Mouse (Mus musculus) intestine, embryonic 15.5 days (tissue): ENCODE measurements at regions not wholly inside any gene's neighbourhood (a gene's known extent, or its start where the extent isn't known, plus 50 kb on each side); places are given as distances from the start of the nearest gene placed in this dataset.

Source experiments
- ATAC-seq: fragments of 200-750 bp; cut with Nextera tagmentation; 2 replicates; pipeline ENCODE4 v1.8.0; 2017; ENCODE audit warnings: moderate TSS enrichment, moderate library complexity
- H3K27ac ChIP-seq: fragments of 300-500 bp; sonication (generic); 2 replicates; pipeline ENCODE4 v1.5.1; 2015; ENCODE audit warnings: mild to moderate bottlenecking, inconsistent platforms
- H3K27me3 ChIP-seq: fragments of 300-500 bp; sonication (generic); replicated peaks from 2 replicates; pipeline ENCODE4 v1.6.1; 2015; ENCODE audit warnings: inconsistent platforms
- H3K36me3 ChIP-seq: fragments of 300-500 bp; sonication (generic); 2 replicates; pipeline ENCODE4 v1.6.1; 2015; ENCODE audit warnings: inconsistent platforms
- H3K4me1 ChIP-seq: fragments of 300-500 bp; sonication (generic); replicated peaks from 2 replicates; pipeline ENCODE4 v1.6.1; 2015; ENCODE audit warnings: inconsistent platforms
- H3K4me2 ChIP-seq: fragments of 300-500 bp; sonication (generic); replicated peaks from 2 replicates; pipeline ENCODE4 v1.6.1; 2015; ENCODE audit warnings: mild to moderate bottlenecking, inconsistent platforms
- H3K4me3 ChIP-seq: fragments of 300-500 bp; sonication (generic); replicated peaks from 2 replicates; pipeline ENCODE4 v1.5.1; 2015; ENCODE audit warnings: inconsistent platforms
- H3K9ac ChIP-seq: fragments of 300-500 bp; sonication (generic); 2 replicates; pipeline ENCODE4 v1.6.1; 2015; ENCODE audit warnings: inconsistent platforms
- H3K9me3 ChIP-seq: fragments of 300-500 bp; sonication (generic); 2 replicates; pipeline ENCODE4 v1.6.1; 2016; ENCODE audit warnings: inconsistent platforms
- WGBS: fragments of 180-500 bp; shearing (Covaris S2); methylation state at CpG from one replicate; pipeline ENCODE4 v1.1.7; 2015; 5-methylcytosine and 5-hydroxymethylcytosine counted together

DNA sequence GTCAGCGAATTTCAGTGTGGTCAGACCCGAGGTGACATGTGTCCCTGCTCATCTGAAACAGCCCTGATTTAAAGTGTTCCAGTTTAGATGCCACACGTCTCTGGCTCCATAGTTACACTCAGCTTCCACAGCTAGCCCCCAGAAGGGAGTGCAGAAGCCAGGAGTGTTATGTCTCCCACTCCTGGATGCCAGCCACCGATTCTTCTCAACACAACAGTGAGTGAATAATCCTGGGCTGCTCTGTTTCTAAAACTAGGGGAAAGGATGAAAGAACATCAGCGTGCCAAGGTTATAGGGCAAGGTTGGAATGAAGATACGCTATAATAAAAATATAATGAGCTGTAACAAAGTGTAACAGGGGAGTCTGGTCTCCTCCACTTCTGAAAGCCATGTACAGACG is 51.5 kb upstream of the Stmnd1 start:
- Histone ChIP-seq H3K9me3 (no peaks in the 10 kb centered on the region), H3K36me3 (no peaks in the 10 kb centered on the region), H3K27me3 (no peaks in the 10 kb centered on the region), H3K27ac (no peak overlapping the region), H3K4me3 (no peak overlapping the region), H3K9ac (no peak overlapping the region), H3K4me1 (0 out of 2 replicates have a peak, but pooled peaks cover 4% of the 10 kb centered on the region), H3K4me2 (no peak overlapping the region)
- ATAC-seq: no peak
- 68% methylated on average over 7 of the region's 7 CpGs for WGBS

- Histone ChIP-seq H3K9ac (no peak overlapping the region; the same call in 1 of the 2 replicates), H3K4me2 (peak overlapping the region; percentile 47), H3K4me3 (no peak overlapping the region), H3K4me1 (0 out of 2 replicates have a peak, but pooled peaks cover 4% of the 10 kb centered on the region), H3K36me3 (no peaks in the 10 kb centered on the region), H3K27ac (no peak overlapping the region), H3K27me3 (no peaks in the 10 kb centered on the region), H3K9me3 (no peaks in the 10 kb centered on the region)
- WGBS: 61% methylated on average over 20 of the region's 20 CpGs
- ATAC-seq: no peak; the same call in 1 of the 2 replicates
These were observed 55.3 kb upstream of the Stmnd1 start for GRCm38 (mm10) chr13:46218101-46218701.

GRCm38 (mm10) chr13:46216954-46217838 is 56.3 kb upstream of the Stmnd1 start:
- no peak overlapping the region for H3K4me3 ChIP-seq
- no peaks in the 10 kb centered on the region for H3K36me3 ChIP-seq
- no peak overlapping the region for H3K9ac ChIP-seq
- no peak overlapping the region for H3K4me2 ChIP-seq
- 0 out of 2 replicates have a peak, but pooled peaks cover 4% of the 10 kb centered on the region for H3K4me1 ChIP-seq
- no peaks in the 10 kb centered on the region for H3K27me3 ChIP-seq
- 70% methylated on average over 9 of the region's 9 CpGs for WGBS
- no peaks in the 10 kb centered on the region for H3K9me3 ChIP-seq
- no peak overlapping the region for H3K27ac ChIP-seq
- ATAC-seq: no peak

DNA sequence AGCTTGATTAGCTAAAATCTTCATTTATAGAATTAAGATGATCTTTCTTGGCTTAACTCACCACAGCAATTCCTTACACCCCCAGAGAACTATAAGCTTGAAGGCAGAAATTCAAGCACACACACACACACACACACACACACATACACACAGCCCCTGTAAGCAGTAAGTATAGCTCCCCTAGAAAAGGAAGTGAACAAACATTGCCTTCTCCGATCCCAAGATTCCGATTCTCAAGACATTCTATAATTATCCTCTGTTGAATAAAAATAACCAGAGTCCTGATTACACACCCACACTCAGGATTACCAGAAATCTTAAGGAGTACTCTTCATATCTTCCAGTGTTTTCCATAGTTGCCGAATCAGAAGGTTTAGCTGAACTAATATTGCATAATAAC is 70.0 kb upstream of the Stmnd1 start:
- 79% methylated on average over 3 of the region's 3 CpGs for WGBS
- no peak overlapping the region for H3K27ac ChIP-seq
- H3K36me3 ChIP-seq: no peaks in the 10 kb centered on the region
- H3K4me1 ChIP-seq: no peaks in the 10 kb centered on the region
- no peak overlapping the region for H3K4me3 ChIP-seq
- no peaks in the 10 kb centered on the region for H3K9me3 ChIP-seq
- H3K4me2 ChIP-seq: no peak overlapping the region
- no peaks in the 10 kb centered on the region for H3K27me3 ChIP-seq
- H3K9ac ChIP-seq: no peak overlapping the region
- ATAC-seq: no peak

DNA sequence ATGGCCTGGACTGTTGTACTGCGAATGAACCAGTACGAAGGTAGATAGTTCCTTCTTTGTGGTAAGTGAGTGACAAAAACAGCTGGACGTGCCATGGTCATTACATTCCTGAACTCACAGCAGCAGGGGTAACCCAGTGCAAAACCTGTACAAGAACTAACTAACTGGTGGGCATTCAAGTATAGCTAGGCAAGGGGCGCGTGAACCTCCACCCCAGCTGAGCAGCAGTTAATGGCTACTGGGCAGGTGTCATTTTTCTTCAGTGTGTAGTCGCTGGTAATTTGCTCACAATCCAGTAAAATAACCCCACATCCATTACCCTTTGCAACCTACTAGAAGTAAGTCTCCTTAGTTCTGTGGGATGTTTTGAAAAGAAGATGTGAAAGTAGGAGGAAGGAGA is 70.9 kb upstream of the Stmnd1 start:
- Histone ChIP-seq H3K9me3 (no peaks in the 10 kb centered on the region), H3K27me3 (no peaks in the 10 kb centered on the region), H3K4me2 (no peak overlapping the region), H3K36me3 (no peaks in the 10 kb centered on the region), H3K4me3 (no peak overlapping the region), H3K27ac (no peak overlapping the region), H3K9ac (no peak overlapping the region), H3K4me1 (no peaks in the 10 kb centered on the region)
- ATAC-seq: no peak
- 88% methylated on average over 6 of the region's 6 CpGs for WGBS

DNA sequence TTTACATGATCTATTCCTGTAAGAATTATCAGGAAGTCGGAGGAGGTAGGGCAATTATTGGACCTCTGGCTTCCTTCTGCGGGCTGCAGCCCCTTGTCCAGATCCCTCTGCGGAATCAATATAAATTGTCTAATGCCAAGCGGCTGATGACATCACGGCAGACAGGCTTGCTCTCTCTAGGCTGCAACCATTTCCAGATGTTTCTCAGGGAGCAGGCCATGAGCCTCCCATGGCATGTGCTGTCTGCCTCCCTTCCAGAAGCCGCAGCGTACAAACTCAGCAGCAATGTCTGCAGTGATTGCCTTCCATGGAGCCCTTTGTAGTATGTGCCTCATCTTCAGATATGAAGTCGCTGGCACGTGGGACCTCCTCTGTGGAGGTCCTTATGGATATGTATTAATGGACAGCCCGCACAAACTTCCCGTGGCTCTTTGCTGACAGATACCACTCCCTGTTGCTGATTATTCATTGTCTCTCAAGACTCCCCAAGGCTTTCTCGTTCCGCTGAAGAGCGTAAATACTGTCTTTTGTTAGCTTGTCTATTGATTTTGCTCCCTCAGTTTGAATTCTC is 72.4 kb upstream of the Stmnd1 start:
- H3K9me3 ChIP-seq: no peaks in the 10 kb centered on the region
- H3K9ac ChIP-seq: no peak overlapping the region
- no peak overlapping the region for H3K4me2 ChIP-seq
- no peak overlapping the region for H3K4me3 ChIP-seq
- no peaks in the 10 kb centered on the region for H3K27me3 ChIP-seq
- H3K36me3 ChIP-seq: no peaks in the 10 kb centered on the region
- no peak for ATAC-seq
- WGBS: 74% methylated on average over 14 of the region's 14 CpGs
- no peaks in the 10 kb centered on the region for H3K4me1 ChIP-seq
- H3K27ac ChIP-seq: no peak overlapping the region

DNA sequence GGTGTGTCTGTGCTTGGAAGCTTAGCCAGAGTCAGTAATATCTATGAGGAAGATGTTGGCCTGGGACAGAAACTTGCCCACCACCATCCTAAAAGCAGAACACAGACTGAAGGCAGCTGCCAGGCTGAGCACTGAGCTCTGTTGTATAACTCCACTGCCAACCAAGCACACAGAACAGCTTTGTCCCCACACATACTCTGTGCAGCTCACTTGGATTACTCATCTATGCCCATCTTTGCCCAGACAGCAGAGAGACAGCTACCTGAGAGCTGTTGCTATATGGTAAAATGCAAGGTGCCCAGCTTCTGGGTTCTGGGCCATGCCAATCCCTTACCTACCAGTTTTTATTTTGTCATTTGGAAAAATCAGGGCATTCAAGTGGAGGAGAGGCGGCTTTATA is 80.4 kb upstream of the Stmnd1 start:
- H3K4me3 ChIP-seq: no peak overlapping the region
- no peak overlapping the region for H3K4me2 ChIP-seq
- ATAC-seq: no peak
- no peak overlapping the region for H3K9ac ChIP-seq
- H3K36me3 ChIP-seq: no peaks in the 10 kb centered on the region
- H3K27me3 ChIP-seq: no peaks in the 10 kb centered on the region
- no peaks in the 10 kb centered on the region for H3K9me3 ChIP-seq
- H3K27ac ChIP-seq: no peak overlapping the region
- 84% methylated on average over 1 of the region's 1 CpGs for WGBS
- H3K4me1 ChIP-seq: no peaks in the 10 kb centered on the region

- no peak overlapping the region for H3K4me3 ChIP-seq
- 80% methylated on average over 2 of the region's 2 CpGs for WGBS
- no peak overlapping the region for H3K4me2 ChIP-seq
- H3K9me3 ChIP-seq: no peaks in the 10 kb centered on the region
- H3K4me1 ChIP-seq: no peaks in the 10 kb centered on the region
- no peak overlapping the region for H3K9ac ChIP-seq
- ATAC-seq: no peak
- H3K27me3 ChIP-seq: no peaks in the 10 kb centered on the region
- no peaks in the 10 kb centered on the region for H3K36me3 ChIP-seq
- no peak overlapping the region for H3K27ac ChIP-seq
These were observed 83.8 kb upstream of the Stmnd1 start for GRCm38 (mm10) chr13:46189726-46190125.

DNA sequence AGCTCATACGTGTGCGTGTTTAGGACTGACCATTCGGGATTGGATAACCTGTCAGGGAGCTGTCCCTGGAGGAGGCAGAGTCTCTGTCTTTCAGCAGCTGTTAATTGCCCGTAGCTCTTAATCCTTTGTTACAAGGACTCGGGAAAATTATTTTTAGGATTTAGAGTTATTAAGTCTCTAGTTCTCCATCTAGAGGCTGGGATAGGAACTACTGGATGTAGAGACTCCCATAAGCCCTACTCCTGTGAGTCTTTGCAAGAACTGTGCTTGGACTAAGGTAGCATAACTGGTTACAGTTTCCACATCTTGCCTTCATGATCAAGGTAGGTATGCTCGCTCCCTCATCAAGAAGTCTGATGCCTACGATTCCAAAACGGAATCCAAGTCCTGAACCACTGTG is 90.7 kb upstream of the Stmnd1 start:
- no peaks in the 10 kb centered on the region for H3K4me1 ChIP-seq

DNA sequence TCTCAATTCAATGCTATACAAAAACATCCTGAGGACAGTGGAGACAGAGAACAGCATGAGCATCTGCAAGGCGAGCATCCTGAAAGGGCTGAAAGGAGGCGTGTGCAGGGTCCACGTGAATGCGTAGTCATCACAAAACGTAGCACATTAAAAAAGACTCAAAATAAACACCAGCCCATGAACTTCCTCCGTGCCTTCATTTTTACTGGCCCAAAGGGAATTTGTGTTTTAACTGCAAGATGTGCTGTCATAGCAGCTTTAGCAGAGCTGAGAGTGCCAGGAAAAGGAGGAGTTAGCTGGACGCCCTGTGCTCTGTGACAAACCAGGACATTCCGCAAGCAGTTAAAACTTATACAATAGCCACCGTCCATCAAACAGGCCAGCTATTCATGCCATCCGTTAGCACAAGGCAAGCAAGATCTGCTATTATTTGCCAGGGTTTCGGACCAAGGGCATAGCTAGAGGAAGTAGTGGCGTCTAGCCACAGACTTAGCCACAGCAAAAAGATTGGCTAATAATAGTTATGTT is 92.9 kb upstream of the Stmnd1 start:
- Histone ChIP-seq H3K27me3 (no peaks in the 10 kb centered on the region), H3K27ac (0 out of 2 replicates have a peak overlapping the region, but pooled peaks have one; percentile 6), H3K36me3 (no peaks in the 10 kb centered on the region), H3K9ac (no peak overlapping the region), H3K4me2 (peak overlapping the region; percentile 47), H3K4me1 (no peaks in the 10 kb centered on the region), H3K9me3 (no peaks in the 10 kb centered on the region), H3K4me3 (no peak overlapping the region)
- no peak for ATAC-seq
- 28% methylated on average over 12 of the region's 12 CpGs for WGBS

More for the DNA sequence above, 90.7 kb upstream of the Stmnd1 start:
- no peak overlapping the region for H3K4me3 ChIP-seq
- 81% methylated on average over 8 of the region's 8 CpGs for WGBS
- no peaks in the 10 kb centered on the region for H3K27me3 ChIP-seq
- no peak overlapping the region for H3K27ac ChIP-seq
- ATAC-seq: no peak
- no peaks in the 10 kb centered on the region for H3K9me3 ChIP-seq
- H3K36me3 ChIP-seq: no peaks in the 10 kb centered on the region
- no peak overlapping the region for H3K4me2 ChIP-seq
- no peak overlapping the region for H3K9ac ChIP-seq

DNA sequence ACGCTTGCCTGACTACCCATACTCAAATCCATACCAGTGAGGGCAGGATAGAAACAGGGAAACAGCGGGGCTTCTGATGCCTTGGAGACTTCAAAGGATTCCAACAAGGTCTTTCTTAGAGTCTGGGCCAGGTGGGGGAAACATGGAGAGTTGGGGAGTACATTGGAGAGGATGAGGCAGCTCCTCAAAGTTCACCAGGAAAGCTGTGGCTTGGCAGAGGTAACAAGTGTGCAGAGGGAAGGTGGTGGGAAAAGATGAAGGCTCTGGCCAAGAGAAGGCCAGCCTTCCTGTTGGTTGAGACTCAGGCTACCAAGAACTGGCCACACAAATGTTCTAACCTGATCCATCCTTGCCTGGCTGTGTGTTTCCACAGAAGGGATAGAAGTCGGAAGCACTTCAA is 93.6 kb upstream of the Stmnd1 start:
- H3K36me3 ChIP-seq: no peaks in the 10 kb centered on the region
- H3K27me3 ChIP-seq: no peaks in the 10 kb centered on the region

GRCm38 (mm10) chr13:46173103-46173502 is 100.4 kb upstream of the Stmnd1 start:
- Histone ChIP-seq H3K4me1 (no peaks in the 10 kb centered on the region), H3K4me2 (no peak overlapping the region), H3K4me3 (no peak overlapping the region), H3K27me3 (no peaks in the 10 kb centered on the region), H3K36me3 (no peaks in the 10 kb centered on the region), H3K27ac (no peak overlapping the region), H3K9ac (no peak overlapping the region), H3K9me3 (no peaks in the 10 kb centered on the region)
- ATAC-seq: no peak
- 59% methylated on average over 8 of the region's 8 CpGs for WGBS

More for the DNA sequence above, 93.6 kb upstream of the Stmnd1 start:
- Histone ChIP-seq H3K27ac (no peak overlapping the region), H3K9me3 (no peaks in the 10 kb centered on the region), H3K9ac (no peak overlapping the region), H3K4me2 (no peak overlapping the region), H3K4me1 (no peaks in the 10 kb centered on the region), H3K4me3 (no peak overlapping the region)
- no peak for ATAC-seq
- WGBS: 95% methylated on average over 3 of the region's 3 CpGs
